Mouse (Mus musculus) left cerebral cortex, postnatal 10 days (tissue): ENCODE measurements around the gene Ythdf1. TPM values are rescaled to one million over a fixed set of nuclear protein-coding genes. Genes with fewer than 3 reads are reported as not detected.

Source experiments
- DNase-seq, 2 experiments: peaks; one replicate each; pipeline ENCODE4 v3.0.0; 2021 to 2022; ENCODE audit warnings: low spot score in 2 of 2, mixed read lengths in 1 of 2; ENCODE audit errors: extremely low spot score in 1 of 2
- intact Hi-C: fragments of 180-260 bp; cut with DNase I; formaldehyde crosslinking; loops from one replicate; pipeline ENCODE4 v1.15.1; 2025
- total RNA-seq, 2 experiments: library from RNA; stranded (reverse); gene quantifications; 2 replicates each; pipeline ENCODE4 v1.2.3; 2021

Ythdf1 gene
- total RNA-seq, 2 experiments from 2014 or later = 62.7 to 67.6 TPM

GRCm38 (mm10) chr2:180919913-180920809, 588 bp downstream of the Ythdf1 start:
- peak; percentile 27 to 56 for DNase-seq
- intact Hi-C loops = loop anchor here (10.0 kb wide), 1 partner anchor 135 kb away; no protein-coding TSS in a partner anchor

- intact Hi-C loops = no loop called here
- no peak for DNase-seq
These were observed 4.8 kb downstream of the Ythdf1 start for GRCm38 (mm10) chr2:180915886-180916433.

DNA sequence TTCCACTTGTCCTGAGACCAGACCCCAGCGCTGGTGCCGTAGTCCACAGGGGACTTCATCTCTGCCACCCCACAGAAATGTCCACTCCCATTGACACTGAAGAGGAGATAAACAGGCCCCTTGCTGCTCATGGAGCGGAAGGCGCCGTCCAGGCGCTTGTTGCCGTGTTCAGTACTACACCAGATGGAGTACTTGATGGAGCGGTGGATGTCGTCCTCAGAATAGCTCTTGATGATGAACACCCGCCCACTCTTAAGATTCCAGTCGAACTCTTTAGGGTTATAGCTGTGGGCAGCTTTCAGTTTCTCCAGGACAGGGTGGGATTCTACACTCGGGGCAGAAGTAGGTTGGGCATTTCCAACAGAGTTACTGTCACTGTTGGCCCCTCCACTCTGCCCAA, 9.8 kb downstream of the Ythdf1 start:
- no peak for DNase-seq
- intact Hi-C loops = loop anchor here (5.0 kb wide), 1 partner anchor 61 kb away; no protein-coding TSS in a partner anchor

DNA sequence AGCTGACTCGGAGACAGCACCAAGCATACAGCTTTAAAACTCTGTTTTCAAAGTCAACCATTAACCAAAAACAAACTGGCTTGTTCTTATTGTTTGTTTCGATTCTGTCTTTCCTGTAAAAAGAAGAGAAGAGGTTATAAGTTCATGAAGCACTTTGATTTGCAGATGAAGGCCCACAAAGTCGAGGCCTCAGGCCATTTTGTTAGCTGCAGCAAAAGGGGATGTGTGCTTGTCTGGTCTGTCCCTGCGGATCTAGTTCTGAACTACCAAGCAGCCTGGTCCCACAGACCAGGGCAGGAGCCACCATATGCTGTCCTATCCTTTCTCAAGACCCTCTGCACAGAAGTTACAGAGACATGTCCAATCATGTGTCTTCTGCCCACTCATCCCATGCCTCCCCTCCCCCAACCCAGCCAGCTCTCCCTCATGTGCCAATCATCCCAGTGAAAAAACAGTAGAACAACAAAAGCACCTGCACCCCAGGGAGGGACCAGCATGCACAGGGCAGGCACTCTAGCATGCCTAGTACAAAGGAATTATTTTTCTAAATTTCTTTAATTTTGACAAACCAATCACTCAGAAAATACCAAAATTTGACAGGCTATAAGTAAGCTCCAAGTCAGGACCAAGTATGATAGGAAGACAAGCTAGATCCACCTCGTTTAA, 15.1 kb downstream of the Ythdf1 start:
- intact Hi-C loops = no loop called here

DNA sequence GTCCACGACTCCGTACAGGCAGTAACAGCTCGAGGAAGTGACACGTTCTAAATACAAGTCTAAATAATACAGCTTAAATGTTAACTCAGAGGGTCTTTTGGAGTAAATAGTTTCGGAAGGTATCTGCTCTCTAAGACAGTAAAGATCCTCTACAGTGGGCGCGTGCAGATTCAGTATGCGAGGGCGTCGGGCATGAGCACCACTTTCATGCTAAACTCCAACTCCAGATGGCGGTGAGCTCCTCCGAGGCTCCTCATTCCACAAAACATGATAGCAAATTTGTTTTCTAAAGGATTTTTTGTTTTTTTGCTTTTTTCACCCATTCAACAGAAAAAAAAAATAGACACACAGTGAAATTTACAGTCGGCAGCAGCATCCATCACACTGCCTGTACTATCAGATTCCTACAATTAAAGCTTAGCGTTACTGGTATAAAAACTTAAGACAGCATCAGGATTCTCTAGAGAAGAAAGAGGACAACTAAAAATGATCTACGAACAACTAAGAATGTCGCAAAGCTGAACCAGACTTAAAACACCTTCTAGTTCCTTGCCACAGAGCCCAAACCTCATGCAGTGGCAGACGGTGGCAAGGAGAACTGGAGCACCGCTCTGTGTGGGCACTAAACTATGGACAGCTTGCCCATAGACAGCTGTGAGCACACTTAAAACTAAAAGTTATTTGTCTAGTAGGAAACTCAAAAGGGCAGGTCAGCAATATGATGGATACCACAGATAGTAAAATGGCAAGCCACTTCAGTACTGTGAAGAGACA, 16.1 kb downstream of the Ythdf1 start:
- DNase-seq = no peak
- intact Hi-C loops = no loop called here

More for the DNA sequence above, 15.1 kb downstream of the Ythdf1 start:
- DNase-seq = no peak

GRCm38 (mm10) chr2:180902086-180902485, 18.7 kb downstream of the Ythdf1 start:
- DNase-seq = peak in 1 of 2 experiments; percentile 24
- intact Hi-C loops = no loop called here

DNA sequence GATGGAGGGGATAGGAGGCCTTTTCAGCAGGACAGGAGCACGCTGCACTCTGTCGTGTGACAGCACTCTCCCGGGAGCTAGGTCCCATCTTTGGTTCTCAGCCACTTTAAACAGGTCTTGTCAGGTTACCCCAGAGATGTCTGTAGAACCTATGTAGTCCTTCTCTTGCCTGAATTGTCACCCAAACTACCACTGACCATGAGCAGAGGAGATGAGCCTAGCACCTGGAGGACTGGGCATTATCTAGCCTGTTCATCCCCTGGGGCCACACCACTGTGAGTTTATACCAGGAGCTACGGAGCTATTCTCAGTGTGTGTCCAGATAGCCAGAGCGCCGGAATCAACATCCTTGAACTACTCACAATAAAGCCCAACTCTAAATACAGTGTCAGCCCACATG, 22.9 kb downstream of the Ythdf1 start:
- intact Hi-C loops = no loop called here
- no peak for DNase-seq

DNA sequence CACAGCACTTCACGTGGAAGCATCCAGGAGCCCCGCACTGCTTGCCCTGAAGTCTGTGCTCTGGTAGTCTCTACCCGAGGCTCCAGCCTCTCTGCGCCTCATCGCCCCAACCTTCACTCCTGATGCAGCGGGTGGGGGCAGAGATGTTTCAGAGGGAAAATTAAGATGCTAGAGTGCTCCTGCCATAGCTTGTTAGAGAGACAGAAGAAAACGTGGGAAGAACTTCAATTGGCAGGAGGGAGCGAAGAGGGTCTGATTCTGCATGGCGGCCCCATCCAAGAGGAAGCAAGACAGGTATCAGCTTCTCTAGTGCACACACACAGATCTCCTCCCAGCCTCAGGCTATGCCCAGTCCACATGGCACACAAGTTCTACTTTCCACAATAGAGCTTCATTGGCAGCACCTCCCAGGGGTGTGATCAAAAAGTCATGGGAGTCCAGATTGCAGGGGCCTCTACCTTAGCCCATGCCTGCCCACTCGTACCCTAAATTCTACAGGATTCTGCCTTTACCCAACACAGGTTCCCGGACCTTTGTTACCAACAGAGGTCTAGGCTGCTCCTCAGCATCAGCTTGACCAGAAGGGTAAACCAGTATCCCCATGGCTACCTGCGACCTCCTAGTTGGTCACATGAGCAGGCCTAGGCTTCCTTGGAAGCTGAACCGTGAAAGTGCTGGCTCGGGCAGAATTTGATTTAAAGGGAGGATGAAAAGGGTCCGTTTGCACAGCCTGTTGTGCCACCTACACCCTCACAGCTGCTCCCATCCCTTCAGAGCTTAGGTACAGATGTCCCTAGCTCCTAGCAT, 23.7 kb downstream of the Ythdf1 start:
- peak in 1 of 2 experiments; percentile 25 for DNase-seq
- intact Hi-C loops = no loop called here

- intact Hi-C loops = no loop called here
- peak; percentile 29 to 54 for DNase-seq
These were observed 24.8 kb downstream of the Ythdf1 start for GRCm38 (mm10) chr2:180895837-180896525.

DNA sequence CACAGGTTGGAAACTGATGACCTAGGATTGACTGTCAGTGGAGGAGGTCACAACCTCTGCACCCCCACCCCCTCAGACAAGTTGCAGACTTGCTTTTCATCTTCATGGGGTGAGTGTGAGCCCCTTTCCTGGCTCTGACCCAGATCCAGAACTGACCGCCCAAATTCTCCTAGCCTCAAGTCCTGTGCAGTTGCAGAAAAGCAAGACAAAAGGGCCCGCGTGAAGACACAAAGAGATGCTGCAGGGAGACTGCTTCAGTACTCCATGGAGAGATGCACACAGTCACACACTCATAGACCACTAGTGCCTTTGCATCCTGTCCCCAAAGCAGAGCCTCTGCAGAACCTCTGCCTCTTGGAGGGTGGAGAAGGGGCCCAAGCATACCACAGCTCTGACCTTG, 25.4 kb downstream of the Ythdf1 start:
- DNase-seq = peak in 1 of 2 experiments; percentile 25
- intact Hi-C loops = no loop called here

DNA sequence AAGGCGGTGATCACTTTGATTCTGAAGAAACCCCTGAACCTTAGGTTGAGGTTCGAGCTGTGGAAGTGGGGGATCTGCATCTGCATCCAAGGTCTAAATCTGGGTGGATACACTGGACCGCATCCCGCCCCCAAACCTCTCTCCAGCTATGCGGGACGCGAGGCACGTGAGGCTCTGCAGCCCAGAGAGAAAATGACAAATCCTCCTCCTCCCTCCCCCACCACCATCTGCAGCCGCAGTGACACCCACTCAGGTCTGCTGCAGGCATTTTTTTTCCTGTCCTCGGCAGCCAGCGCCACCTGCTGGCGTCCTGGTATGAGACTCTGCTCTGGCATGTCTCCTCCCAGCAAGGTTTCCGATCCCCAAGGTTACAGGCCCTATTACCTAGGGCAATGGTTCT, 26.0 kb downstream of the Ythdf1 start:
- intact Hi-C loops = loop anchor here (5.0 kb wide), 2 partner anchors 42 to 67 kb away; no protein-coding TSS in a partner anchor
- peak; percentile 90 to 92 for DNase-seq

GRCm38 (mm10) chr2:180894029-180894623, 26.6 kb downstream of the Ythdf1 start:
- DNase-seq = peak in 1 of 2 experiments; percentile 70
- intact Hi-C loops = loop anchor here (5.0 kb wide), 2 partner anchors 42 to 67 kb away; no protein-coding TSS in a partner anchor

DNA sequence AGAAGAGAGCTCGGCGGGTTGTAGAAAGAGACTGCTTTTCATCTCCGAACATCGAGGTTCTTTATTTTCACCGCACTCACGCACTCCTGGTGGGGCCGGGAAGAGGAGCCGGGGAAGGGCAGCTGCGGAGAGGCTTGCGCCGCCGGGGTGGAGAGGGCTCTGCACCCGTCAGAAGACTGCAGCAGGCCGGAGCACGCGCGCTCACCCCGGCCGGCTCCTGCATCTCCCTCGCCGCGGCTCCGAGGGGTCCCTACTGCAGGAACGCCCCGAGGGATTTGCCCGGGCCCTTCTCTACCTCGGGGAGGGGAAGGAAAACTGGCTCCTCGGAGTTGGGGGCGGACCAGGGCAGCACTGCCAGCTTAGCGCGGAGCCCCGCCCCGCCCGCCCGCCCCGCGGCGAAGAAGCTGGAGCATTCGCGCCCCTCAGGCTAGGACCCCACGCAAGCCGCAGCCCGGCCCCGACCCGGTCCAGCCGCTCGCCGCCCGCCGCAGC, 27.2 kb downstream of the Ythdf1 start:
- intact Hi-C loops = loop anchor here (5.0 kb wide), 2 partner anchors 41 to 66 kb away; no protein-coding TSS in a partner anchor
- peak; percentile 28 to 64 for DNase-seq

DNA sequence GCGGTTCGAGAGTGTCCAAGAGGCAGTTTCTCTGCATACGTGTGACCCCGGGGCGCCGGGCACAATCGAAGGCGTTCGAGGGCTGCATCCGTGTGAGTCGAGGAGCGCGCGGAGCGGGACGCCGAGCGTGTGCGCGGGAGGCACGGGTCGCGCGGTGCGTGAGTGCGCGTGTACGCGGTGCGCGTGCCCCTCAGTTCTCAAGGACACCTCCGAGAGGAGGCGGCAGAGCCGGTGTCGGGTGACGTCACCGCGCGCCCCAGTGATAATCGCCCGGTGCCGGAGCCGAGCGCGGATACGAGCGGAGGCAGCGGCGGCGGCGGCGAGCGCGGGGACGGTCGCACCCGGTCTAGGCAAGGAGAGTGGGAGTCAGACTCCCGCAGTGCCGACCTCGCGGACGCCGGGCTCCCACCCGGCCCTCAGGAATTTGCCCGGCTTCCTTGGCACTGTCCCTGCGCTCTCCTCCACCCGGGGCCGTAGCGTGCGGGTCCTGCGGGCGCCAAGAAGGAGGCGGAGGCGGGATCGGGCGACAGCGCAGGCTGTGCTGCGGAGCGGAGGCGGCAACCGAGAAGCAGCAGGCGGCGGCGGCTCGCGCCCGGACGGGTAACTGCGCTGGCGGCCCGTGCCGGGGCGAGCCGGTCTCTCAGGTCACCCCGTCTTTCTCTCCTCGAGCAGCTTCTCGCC, 27.8 kb downstream of the Ythdf1 start:
- intact Hi-C loops = loop anchor here (5.0 kb wide), 2 partner anchors 41 to 66 kb away; no protein-coding TSS in a partner anchor

GRCm38 (mm10) chr2:180891835-180892323, 28.9 kb downstream of the Ythdf1 start:
- intact Hi-C loops = loop anchor here (5.0 kb wide), 2 partner anchors 40 to 65 kb away; no protein-coding TSS in a partner anchor
- no peak for DNase-seq

More for the DNA sequence above, 27.8 kb downstream of the Ythdf1 start:
- peak; percentile 89 to 92 for DNase-seq
